Mouse (Mus musculus) embryo, embryonic 10.5 days (tissue): ENCODE data around the gene Add2.
A peak's percentile ranks its signal among the peaks of the same experiment; 100 is the strongest.

Experiments
- DNase-seq: peaks from one replicate; pipeline ENCODE4 v3.0.0-alpha.2; 2015; ENCODE audit warnings: low spot score

The Add2 gene

DNA sequence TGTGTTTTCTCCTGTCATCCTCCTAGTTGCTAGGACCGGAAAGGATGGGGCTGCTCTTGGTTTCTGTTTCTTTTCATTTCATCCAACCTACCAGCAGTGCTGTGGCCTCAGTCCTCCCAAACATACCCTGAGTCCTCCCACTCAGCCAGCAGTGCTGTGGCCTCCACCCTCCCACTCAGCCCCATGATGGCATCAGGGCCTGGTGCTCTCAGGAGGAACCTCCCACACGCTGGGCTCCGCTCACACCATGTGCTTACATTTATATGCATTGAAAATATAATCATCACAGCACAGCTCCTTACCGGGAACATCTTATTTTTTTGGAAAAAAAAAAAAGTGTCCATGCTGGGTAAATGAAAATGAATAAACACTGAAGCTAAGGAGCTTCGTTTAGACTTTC, 20.0 kb downstream of the Add2 start:
- DNase-seq, result no peak

DNA sequence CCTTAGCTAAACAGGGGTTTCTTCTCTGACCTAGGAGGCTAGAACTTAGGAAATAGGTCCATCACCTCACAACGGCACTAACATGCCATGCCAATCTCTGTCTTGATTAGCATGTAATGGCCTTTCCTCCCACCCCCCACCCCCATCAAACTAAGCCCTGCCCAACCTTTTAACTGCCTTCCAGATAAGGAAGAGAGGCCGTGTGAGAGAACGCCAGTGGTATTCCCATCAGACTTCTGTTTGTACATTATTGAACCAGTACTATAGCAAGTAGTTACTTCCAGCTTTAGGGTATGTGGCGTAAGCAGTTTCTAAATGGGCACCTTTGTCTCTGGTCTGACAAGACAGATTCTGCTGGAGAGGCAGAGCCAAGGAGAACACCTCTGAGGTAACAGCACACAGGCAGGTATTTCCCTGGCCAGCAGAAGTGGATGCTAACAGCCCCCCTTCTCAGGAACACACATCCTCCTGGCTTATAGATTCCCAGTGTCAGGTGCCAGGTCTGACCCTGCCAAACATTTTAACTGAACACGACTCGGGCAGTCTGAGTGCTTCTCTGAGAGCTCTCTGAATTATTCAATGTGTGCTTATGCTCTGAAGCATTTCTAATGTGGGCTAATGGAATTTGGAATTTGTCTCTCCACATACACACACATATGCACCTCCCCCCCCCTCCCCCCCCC, 22.2 kb downstream of the Add2 start:
- DNase-seq, result no peak

DNA sequence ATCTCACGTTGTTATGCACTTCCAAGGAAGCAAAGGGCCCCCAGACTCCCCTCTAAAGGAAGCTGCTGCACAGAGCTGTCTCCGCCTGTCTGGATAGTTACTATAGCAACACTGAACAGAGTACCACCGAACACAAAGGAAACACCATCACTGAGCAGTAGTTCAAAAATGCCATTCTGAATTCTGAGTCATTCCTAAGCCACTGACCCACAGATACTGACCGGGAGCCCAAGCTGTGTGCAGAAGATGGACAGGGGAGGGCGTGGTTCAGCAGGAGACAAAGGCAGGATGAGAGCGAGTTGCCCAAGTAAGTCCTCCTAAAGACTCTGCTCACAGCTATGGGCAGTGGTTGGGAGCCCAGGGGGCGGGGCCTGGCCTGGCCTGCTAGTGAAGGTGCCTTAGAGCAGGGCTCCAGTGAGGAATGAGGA, 23.6 kb downstream of the Add2 start:
- DNase-seq, result peak; percentile 71

DNA sequence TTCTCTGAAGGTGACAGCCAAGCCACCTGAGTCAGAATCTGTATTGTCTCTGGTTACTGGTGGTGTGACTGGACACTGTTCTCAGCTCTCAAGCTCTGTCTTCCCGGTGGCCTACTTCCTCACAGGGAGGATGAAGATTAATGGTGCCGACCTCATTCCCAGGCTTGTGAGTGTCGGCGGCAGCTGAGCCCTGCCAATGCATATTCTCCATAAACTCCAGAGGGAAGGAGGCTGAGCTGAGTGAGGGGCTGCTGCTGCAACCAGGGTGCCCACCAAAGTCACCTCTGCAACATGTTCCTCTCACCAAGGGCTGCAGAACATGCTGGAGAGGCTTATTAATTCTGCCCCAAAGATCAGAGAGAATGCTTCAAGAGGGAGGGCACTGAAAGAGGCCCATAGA, 24.1 kb downstream of the Add2 start:
- DNase-seq, result no peak

DNA sequence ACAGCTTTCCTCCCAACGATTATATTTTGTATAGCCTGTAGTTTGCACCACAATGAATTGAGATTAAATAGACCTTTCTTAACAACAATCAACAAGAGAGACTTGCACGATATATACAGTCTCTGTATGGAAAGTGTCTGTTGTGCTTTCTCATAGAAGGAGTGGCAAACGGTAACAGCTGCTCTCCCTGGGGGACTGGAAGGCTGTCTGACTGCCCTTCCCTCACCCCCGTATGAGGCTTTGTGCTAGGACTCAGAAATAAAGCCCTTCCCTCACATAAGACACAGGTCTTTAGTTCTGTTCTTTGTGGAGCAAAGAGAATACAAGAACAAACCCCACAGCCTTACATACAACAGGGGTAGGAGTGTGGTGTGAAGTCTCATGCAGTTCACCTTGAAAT, 24.6 kb downstream of the Add2 start:
- peak; percentile 18 for DNase-seq

DNA sequence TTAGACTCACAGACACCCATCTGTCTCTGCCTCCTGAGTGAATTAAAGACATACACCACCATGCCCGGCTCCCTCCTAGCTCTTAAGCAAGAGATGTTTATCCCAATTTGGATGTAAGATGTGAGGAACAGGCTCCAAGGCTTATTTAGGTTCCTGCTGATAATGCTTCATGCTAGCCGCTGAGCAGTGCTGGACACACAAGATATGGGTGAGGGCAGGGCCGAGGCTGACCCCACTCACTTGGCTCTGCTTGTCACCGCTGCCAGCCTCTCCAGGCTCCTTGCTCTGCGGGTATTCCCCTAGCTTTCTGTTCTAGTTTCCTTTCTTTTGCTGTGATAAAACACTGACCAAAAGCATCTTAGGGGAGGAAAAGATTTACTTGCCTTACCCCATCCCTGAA, 25.1 kb downstream of the Add2 start:
- DNase-seq, result no peak

DNA sequence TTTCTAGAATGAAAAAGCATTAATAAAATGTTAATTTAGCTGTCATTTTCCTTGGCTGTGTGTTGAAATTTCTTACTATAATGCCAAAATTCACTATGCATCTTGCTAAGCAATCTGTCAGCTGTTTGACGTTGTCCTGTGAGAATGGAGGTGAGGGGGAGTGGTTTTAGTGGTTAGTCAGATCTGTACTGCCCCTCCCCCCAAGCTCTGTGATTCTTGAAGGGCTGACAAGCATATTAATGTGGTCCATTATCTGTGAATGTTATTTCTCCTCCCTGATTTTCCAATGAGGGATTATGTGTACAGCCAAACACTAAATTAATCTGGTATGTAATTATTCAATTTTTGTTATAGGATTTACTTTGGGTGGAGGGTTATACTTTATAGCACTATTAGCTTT, 30.0 kb downstream of the Add2 start:
- peak; percentile 55 for DNase-seq

DNA sequence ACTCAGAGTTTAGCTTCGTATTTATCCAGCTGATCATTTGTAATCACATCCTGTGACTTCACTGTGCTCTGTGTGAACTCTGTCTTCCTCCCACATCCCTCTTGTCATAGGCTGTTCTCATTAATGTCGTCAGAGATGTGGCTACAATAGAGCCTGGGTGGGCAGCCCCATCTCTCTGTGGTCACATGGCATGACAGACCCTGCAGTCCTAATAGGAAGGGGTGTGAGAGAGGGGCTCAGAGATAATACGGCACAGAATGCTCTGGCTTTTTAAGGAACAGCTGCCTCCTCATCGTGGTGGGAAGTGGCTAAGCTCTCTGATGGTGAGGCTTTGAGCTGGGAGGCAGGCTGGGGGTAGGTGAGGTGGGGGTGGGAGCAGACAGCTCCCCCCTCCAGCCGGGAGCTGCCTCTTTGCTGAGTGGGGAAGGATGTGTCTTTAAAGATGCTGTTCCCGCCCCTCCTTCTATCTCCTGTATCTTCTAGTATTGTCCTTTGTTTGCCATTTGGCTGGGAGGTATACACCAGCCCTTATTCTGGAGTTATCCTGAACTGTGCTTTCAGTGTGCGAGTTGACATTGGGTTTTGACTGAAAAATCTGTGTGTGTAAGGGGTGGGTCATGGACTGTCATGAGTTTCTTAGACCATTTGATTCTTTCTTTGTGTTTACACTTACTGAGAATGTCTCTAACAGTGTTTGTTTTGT, 30.8 kb downstream of the Add2 start:
- DNase-seq, result peak; percentile 68

DNA sequence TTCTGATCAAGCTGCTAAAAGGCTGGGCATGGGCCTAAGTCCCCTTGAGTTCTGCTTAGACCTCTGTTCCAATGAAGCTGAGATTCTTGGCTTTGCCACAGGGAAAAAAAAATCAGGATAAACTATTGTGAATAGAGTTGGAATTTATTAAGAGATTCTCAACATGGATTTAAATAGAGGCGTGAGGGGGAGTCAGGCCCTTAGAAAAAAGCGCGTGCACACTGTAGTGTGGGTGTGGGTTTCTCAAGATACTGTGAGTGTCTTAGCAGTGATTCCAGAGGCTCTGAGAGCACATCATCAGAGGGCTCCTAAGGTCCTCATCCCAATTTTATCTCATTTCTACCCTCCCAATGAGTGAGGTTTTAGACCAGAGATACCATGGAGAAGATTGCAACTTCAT, 31.7 kb downstream of the Add2 start:
- no peak for DNase-seq

DNA sequence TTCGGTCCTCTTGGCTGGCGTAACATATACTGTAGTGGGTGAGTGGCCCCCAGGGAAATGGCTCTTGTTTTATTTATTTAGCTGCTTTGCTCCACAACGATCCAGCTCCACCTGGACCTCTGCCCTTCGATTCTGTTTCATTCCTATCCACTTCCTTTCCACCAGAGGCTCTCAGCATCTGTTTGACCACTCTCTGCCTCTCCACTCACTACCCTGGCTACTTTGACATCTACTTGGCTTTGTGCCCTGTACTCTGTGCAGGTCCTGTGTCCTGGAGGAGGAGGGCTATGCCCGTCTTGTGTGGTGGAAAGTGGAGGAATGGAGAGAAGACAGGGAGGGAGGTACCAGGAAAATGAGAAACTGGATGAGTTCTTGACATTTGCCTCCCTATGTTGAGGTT, 33.7 kb downstream of the Add2 start:
- DNase-seq, result no peak

DNA sequence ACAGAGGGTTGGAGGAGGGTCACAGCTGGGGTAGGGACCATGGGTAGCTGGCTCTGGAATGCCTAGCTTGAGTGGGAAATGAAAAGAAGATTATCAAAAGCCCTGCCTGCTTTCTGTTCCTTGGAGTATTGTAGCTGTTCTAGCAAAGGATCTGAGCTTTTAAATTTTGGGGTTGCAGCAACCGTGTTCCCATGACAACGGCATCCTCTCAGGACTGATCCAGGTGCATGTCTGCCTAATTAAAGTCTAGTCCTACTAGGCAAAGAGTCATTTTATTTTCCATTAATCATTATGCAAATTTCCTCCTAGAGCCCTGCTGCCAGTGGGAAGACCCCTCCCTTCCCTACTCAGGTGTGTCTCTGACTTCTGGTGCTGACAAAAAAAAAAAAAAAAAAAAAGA, 34.2 kb downstream of the Add2 start:
- no peak for DNase-seq

DNA sequence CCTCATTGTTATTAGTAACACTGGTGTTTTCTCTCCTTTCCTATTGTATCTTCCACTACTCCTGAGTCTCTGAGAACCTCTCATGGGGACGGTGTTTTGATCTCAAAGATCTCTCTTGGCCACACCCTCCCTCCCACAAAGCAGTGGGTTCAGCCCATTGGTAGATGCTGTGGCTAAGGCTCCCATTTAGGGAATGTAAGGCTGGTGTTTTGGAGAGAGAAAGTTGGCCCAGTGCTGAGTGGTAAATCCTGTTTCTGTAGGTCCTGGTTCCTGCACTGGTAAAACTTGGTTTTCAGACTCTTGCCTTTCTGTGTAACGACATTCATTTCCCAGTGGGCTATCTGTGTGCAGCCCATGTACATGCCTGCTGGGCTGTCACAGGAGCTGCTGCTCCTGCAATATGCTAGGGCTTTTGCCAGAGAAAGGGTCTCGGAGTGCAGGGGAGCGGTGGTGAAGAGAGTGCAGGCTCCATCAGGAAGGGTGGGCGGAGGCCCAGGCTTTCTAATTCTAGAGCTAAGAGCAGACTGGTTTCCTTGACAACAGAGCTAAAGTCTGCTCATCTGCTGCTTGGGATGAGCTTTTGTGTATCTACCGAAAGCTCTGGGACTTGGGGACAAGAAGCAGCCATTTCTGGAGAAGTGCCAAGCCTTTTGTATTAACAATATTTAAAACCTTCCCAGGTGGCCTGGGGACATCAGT, 36.0 kb downstream of the Add2 start:
- DNase-seq, result peak; percentile 48

DNA sequence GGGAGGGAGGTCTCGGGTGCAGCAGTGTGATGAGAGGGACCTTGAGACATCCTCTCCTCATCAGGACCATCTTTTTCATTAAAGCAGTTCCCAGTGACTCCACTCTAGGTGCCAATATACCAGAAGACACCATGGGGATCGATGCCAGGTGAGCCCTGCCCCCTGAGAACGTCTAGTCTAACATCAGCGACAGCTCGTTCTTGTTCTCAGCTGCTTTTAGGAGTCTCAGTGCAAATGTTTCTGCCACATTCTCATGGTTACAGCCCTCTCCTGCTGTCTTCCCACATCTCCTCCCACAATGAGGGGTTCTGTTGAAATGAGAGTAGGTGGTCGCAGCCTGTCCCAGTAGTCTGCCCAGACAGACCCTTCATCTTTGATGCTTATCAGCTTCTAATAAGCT, 38.2 kb downstream of the Add2 start:
- DNase-seq, result no peak

DNA sequence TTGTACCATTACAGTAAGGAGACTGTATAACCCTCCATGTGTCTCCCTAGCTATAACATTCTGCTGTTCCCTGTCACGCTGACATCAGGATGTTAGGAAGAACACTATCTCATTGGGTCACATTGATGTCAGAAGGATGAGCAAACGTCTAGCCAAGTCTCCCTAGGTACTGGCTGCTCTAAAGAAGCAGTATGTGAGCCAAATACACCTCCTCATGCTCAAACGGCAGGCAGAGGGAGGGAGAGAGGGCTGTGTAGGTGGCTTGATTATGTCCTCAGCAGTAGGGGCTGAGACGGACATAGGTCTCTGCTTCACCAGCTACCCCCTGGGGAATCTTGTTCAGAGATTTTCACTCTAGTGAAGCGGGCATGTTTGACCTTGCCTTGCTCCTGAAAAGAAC, 38.7 kb downstream of the Add2 start:
- no peak for DNase-seq

DNA sequence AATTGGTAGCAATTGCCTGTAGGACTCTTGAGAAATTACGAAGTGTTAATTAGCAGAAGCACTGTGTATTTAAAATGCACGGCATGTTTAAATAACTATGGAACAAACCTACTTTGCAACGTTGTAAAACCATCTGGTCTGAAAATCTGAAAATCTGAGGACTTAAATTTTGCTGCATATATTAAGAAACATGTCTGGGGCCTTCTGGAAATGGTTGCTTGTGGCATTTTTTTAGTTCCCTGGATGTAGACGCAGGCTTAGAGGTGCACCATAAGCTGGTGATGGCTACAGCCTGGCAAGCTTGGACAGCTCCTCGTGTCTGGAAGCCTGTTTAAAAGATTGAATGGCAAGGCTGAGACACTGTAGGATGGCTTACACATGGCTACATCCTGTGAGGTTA, 40.5 kb downstream of the Add2 start:
- DNase-seq, result no peak

DNA sequence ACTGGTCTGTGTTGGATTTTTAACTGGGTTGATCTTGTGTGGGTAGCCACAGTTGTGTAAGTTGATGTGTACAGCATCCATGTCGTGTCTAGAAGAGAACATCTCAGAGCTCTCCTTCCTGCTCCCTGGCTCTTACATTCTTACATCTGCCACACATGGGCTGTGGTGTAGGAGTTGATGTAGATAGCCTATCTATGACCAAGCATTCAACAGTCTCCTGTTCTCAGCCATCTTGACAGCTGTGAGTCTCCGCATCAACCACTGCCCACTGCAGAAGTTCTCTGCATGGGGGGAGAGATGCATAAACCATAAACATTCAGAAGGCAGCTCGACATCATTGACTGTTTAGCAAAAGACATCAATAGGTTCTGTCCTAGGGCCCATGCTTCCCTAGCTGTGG, 41.4 kb downstream of the Add2 start:
- no peak for DNase-seq

DNA sequence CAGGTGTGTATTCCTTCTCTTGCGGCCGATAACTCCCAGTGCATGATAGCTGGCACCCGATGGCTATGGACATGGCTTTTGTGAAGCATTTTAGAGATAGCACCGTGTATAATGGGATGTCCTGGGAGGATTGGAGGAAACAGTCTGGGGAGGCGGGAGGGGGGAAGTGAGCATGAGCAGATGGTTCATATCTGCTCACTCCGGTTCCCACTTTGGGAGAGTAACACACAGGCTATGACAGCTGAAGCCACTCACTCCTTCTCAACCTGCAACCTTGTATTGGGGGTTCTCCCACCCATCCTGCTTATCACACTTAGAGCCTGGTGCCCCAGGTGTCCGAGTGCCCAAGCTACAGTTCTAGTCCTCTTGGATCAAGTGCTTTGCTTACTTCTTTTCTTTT, 41.8 kb downstream of the Add2 start:
- no peak for DNase-seq

DNA sequence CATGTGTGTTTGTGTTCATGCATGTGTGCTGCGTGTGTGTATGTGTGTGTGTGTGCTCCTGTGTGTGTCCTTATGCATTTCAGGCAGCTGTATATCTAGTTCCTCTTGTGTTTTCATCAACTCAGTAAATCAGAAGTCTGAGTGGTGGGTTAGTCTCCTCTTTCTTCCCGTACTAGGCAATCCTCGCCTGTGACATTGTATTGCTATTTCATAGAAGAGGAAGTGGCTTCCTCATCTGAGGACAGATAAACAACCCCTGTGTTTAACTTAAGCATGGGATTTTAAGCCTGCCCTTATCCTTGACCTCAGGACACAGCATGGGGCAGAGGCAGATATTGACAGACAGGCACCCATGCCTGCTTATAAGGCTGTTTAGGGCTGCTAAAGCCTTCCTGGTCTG, 45.4 kb downstream of the Add2 start:
- DNase-seq, result no peak

DNA sequence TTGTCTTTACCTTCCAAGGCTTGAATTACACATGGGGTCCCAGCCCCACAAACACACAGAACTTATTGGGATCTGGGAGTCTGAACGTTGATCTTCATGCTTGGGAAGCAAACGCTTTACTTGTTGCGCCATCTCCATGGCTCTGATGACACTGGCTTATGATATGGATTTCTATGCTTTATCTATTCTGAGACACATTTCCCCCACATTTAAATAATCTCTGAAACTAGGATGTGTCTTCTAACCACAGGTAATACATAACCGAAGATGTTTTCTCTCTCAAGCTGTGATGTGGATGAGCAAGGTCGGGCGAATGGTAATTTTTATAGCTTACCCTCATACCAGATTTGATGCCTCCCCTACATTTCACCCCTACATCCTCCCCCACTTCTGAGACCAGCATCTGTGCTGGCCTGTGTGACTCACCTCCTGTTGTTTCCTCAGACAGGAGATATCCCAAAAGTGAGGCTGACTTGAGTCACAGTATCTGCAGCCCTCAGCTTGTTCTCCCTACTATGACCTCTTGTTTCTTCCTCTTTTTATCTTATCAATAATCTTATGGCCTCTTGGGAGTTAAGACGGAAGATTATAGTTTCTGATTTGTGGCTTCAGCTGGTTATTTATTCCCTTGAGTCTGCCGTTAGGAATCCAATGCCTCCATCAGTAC, 46.2 kb downstream of the Add2 start:
- DNase-seq, result no peak

DNA sequence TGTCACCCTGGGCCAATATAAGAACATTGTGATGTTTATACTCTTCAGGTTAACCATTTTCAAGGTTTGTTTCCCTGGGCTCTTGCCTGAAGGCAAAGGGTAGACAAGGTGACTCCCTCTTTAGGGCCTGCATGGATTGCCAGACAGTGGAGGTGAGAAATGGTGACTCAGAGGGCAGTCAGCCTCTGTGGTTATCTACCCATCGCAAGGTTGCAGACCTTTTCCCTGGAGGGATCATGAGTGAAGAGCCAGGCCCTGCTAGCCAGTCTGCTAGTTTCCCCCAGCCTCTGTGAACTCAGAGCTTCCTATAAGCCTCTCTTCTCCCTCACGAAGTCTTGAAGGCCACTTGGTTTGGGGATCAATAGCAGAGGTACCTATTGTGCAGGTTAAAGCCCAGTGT, 48.0 kb downstream of the Add2 start:
- DNase-seq, result no peak

DNA sequence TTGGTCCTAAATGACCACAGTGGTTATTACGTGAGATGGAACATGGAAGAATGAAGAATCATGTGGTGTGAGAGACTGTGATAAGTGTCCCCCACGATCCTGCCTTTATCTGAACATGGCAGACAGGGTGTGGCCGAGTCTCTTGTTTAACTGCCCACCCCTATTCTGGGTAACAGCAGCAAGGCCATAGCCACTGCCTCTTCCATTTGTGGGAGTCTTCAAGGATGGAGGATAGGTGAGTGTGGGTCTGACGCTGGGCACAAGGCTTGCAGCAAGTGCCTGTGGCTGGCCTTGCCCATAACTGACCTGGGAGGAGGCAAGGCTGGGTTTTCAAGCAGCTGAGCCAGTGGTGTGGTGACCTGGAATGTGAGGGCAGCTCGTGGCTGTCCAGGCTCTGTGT, 49.4 kb downstream of the Add2 start:
- no peak for DNase-seq

DNA sequence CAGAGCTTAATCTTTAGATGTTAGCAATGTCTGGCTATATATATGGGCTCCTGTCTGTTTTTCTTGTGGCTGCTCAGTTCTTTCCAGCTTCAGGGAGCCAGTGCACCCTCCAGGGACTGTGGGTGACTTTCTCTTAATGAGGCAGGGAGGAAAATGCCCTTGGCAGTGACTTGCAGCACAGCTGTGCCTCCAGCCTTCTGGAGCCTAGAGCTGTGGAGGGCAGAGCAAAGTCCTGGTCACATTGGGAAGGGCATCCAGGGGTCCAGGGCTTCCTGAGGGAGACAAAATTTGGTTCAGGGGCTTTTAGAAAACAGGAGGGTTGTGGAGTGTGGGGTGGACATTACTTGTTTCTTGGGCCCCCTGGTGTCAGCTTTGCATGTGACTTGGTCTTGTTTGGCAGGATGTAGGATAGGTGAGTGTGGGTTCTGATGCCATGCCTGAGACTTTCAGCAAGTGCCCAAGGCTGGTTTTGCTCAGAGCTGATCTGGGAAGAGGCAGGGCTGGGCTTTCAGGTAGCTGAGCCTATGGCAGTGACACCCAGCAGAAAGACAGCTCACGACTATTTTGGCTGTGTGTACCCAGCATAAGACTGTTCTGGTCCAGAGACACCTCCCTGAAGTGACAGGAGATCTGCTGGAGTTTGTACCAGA, 50.0 kb downstream of the Add2 start:
- no peak for DNase-seq
